Mouse (Mus musculus) granulocyte monocyte progenitor cell, adult 5-6 weeks (primary cell): ENCODE data around the gene Rabggtb. TPM values are rescaled to one million over a fixed set of nuclear protein-coding genes. Genes with fewer than 3 reads are reported as not detected.

ENCODE experiments used
- ATAC-seq: replicated peaks from 2 replicates; pipeline ENCODE4 v1.8.0; 2016; ENCODE audit warnings: mild to moderate bottlenecking, moderate TSS enrichment, inconsistent platforms; ENCODE audit not compliant: poor library complexity, severe bottlenecking
- total RNA-seq, 2 experiments: library from RNA; stranded (forward) in 1 of 2; stranded (reverse) in 1 of 2; fragments of 200-712, 200-1000 nt in 1 of 2; fragments of >200 nt in 1 of 2; fragmentation: Nextera tagmentation in 1 of 2; gene quantifications; 2 replicates each; pipeline ENCODE4 v1.2.3; 2014 to 2017

The Rabggtb gene
- total RNA-seq, 2 experiments from 2014 or later = 97.2 to 118 TPM

DNA sequence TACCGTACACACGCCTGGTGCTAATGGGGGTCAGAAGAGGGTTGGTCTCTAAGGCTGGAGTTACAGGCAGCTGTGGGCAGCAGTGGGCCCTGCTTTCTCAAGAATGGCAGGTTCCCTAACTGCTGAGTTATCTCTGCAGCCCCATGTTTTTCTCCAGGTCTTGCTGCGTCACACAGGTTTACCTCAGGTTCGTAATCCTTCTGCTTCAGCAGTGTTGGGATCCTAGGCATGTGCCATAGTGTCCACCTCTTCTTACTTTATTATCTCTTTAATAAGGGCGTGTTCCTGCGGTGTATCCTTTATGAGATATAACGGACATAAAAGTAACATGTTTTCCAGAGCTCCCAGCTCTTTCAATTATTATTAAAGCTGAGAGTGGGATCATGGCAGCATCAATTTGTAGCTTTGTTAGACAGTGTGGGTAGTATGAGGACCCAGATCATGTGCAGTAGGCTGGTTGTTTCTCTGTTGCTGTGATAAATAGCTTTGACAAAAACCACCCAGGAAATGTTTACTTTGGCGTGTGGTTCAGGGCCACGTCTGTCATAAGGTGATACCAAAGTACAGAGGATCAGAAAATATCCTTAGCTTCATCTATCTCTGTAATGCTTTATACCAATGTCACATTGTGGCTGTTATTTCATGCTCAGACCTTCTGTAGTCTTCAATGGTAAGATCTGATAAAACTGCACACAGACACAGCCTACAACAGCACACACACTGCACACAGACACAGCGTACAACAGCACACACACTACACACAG, 8.5 kb upstream of the Rabggtb start:
- no peak for ATAC-seq

DNA sequence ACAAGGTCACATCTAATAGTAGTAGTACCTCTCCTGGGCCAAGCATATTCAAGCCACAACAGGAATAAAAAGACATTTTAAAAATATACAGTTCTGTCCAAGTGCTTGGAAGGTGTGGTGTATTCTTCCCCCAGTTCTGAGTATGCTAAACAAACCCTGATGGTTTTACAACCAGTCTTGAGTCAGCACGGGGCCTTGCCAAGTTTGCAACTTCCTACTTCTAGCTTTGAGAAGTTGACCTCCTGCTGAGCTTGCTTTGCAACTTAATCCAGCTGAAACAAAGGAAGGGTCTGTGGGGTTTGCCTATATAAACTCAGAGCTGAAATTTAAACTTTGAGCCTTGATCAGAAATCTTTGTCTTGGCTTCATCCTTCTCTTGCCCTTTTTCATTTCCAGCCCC, 4.4 kb upstream of the Rabggtb start:
- no peak for ATAC-seq

DNA sequence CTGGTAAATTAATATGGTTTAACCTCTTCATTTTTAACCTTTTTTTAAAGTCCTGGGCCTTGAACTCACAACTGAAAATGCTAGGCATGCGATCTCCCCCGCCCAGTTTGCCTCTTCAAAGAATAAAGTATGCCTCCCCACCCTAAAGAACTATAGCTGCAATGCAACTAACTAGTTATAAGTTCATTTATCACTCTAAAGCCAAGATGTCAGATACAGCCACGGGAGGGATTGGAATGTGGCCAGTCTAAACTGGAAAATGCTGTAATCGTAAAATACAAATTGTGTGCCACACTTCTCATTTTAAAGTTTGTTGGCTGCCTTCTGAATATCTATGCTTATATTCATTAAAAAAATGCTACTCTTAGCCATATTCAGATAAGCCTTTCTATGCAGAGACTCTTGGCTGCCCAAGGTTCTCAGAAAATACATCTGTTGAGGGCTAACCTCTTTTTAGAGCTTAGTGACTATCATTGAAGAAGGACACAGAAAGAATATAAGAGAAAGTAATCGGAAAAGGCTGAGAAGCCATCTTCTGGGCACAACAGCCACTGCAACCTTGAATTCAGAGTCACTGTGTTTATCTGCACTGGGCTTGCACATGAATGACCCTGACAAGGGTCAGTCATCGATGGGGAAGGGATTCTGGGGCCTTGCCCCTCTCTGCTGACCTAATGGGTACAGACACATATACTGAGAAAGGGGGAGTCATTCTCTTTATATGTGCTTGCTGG, 868 bp upstream of the Rabggtb start:
- no peak for ATAC-seq

DNA sequence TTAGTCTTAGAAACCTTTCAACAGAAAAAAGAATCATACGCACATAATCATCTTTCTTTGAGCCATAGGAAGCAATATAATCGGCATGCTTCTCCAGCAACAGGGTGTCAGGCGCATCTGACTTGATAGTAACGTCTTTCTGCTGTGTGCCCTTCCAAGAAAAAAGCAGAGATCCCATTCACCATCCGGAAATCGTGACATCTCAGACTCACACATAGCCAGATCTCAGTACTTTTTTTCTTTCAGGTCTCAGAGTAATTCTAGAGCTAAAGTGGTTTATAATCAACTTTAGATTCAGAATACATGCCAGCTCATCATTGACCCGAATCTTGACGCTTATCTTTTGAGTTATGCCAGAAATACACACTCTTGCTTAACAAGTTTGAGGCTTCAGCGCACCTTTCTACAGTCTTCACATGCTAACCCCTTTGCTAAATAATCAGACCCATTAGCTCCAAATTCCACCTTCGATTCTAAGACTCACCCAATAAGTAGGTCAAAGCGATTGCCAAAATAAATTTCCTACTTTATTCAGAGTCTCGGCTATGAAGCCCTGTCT, 848 bp downstream of the Rabggtb start:
- no peak for ATAC-seq

DNA sequence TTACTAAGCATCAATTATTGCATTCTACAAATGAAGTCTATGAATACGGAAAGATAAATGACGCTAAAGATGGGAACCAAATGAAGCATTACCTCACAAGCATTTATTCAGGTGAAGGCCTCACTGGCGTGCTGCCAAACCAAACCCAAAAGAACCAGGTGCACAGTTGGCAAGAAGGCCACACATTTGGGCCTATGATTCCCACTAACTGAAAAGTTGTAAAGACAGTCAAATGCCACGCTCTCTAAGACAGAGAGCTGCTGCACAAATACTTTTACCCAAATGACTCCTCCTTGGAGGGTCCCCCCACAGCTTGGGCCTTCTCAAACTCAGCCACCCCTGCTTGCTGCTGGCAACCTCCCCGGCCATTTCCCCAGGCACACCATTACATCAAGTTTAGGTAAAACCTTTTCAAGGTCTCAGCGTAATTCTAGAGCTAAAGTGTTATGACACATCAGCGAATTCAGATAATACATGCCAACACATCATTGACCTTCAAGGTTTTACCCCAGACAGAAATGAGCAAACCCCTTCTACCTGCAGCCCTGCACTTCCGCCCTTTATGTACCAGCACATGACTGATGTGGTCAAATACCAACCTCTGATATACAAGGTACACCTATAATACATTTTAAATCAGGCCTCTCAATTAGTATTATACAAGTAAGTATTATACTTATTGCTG, 1.5 kb downstream of the Rabggtb start:
- no peak for ATAC-seq

DNA sequence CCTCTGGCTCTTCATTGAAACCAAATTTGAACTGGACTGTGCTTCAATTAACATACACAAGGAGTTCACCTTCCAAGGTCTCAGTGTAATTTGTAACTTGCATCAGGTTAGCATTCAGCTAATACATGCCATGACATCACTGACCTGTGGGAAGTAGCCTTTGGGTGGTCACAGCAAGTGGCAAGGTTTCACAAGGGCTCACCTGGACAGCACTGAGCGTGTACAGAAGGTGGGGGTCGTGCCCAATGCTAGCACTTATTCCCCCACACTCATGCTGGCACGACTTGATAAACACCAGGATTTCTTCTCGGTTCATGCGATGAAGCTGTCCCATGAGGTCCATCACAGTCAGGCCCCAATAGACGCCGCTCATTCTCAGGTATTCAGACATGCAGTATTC, 2.3 kb downstream of the Rabggtb start:
- no peak for ATAC-seq

DNA sequence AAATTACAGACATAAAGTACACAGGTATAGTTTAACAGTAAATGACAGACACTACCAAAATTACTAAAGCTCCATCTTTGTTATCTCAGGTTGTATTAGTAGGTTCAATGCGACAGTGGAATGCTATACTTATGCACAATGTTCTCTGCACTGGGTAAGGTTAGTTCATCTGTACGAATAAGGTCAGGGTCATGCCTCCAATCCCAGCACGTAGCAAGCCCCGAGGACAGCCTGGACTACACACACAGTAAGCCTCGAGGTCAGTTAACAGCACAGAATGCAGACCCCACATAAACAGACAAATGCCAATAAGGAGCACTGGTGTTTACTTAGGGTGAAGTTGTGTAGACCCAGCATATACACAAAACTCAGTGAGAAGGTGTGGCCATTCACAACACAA, 3.9 kb downstream of the Rabggtb start:
- ATAC-seq = no peak

DNA sequence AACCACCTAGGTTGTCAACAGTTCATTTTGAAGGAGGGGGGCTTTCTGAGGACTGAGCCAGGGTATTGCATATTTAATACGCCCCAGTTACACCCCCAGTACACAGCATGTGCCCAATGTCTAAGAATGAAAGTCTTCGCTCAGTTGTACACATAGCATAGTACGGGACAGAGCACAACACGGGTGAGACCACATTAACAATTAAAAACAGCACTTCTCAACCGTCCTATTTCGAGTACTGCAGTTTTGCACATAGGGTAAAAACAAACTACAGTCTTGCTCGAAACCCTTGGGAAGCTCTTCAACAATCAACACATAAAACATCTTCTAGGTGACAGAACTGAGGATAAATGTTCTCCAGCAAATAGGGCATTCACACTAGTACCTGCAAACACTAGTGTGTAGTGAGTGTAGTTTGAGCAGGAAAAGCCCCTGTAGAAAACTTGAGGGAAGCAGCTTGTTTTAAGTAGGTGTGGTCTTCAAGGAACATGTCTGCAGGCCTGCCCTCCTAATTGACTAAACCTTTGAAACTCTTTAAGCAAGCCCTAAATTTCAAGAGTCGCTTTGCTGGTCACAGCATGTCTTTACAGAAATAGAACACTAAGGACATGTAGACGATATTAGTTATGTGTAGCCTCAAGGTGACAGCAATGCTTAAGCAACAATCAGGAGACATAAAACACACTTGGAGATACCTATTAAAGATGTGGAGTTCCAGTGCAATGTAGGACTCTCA, 6.5 kb downstream of the Rabggtb start, which contains the start of gene Msh4:
TSS of gene Msh4 (minus strand) at position 3 of the 736 bp plus-strand sequence.
- ATAC-seq = no peak

DNA sequence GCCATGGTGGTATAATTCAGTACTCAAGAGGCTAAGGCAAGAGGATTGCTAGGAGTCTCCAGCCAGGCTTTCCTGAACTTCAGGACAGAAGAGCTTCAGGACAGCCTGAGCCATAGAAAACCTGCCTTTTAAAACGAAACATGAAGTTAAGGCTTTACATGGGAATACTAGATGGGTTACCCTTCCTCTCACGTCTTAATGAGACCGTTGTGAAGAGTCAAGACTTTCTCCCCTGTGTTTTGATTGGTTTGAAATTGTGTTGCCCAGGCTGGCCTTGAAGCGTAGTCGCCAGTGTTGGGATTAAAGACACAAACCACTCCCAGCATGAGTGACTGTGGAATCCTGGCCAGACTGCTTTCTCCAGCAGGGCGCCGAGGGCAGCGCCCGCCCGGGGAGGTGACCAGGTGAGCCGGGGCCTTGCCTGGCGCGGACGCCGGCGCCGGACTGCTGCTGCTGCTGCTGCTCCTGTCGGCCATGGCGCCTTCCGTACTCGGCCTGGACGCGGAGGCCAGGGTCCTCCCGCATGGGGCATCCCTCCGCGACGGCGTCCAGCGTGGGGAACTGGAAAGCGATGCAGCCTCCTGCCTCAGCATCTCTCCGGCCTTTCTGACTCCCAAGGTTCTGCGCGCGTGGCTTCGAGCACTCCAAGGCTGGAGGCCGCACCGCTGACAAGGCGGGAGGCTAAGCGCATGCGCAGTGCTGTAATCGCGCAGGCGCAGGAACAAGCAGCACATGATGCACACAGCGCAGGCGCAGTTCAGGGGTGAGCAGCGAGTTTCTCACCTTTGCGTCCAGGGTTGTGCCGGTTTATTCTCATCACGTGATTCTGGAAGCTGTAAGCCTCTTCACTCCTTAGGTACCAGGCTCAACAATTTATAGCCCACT, 7.3 kb downstream of the Rabggtb start:
- ATAC-seq = no peak

DNA sequence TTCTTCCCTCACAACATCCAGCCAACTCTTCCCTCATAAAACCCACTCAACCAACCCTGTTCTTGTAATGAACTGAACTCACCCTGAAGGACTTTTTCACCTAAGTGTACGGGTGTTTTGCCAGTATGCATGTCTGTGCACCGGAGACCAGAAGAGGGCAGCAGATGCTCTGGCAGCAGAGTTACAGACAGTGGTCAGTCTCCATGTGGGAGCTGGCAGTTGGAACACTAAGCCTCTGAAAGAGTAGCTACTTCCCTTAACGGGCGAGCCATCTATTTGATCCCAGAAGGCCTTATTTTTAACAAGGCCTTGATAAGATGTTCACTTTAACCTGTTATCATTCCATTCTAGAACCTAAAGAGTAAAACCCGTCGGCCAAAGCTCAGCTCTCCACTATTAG, 8.2 kb downstream of the Rabggtb start:
- peak; percentile 91 for ATAC-seq

DNA sequence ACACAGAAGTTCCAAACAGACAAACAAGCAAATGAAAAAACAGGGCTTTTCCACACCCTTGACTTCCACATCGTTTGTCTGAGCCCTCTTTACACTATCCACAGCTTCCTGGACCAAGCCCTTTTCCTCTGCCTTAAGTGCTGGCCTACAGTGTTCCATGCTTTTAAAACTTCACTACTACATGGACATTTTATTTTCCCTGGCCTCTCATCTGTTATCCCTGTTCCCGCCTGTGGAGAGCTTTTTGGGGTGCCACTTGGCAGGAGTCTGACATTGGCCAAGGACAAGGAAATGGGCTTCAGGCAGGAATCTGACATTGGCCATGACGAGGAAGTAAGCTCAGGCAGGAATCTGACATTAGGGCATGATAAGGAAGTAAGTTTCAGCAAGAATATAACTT, 10.2 kb downstream of the Rabggtb start:
- 0 out of 2 replicates have a peak, but pooled peaks have one; percentile 2 for ATAC-seq

DNA sequence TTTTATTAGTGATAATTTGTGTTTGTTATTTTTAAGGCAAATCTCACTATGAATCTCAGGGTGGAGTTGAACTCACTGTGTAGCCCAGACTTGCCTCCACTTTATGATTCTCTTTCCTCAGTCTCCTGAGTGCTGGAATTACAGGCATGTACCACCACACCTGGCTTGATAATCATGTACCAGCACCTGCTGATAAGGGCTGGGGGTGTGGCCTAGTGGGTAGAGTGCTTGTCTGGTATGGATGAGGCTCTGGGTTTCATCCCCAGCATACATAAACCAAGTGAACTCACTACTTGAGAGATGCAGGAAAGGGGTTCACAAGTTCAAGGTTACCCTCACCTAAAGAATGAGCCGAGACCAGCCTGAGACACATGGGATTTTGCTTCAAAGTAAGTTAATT, 10.9 kb downstream of the Rabggtb start:
- no peak for ATAC-seq

DNA sequence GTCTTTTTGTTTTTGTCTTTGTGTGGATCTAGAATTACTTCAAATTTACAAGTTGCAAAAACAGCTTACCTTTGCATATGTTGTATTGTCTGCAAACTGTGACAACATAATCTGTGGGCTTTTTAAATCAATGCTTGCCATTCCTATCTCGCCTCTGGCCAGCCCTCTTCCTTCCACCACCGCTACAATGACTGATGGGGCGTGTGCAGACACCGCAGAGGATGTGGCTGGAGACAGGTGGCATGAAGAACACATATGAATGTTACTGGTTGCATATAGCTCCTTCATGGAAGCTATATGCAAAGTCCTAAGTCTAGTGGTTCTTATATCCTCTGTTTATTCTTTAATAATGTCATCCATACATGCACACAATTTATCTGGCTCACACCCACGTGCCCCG, 15.6 kb downstream of the Rabggtb start:
- ATAC-seq = peak; percentile 52; the same call in 1 of the 2 replicates

DNA sequence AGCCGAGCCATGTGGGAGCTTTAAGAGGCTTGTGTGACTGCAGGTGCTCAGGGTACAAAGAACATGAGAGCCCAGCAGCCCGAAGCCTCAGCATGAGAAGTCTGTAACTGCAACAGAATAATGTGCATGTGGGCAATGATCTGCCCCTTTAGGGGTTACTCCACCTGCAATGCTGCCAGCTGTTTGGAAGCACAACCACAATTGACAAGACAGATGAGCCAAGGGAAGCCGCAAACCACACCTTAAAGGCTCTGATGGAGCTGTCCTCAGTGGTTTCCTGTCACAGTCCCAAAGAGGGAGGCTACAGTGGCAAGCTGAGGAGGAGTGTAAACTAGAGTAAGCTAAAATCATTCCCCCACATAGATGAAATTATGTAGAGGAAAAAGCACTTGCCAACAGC, 17.4 kb downstream of the Rabggtb start:
- ATAC-seq = peak; percentile 96

DNA sequence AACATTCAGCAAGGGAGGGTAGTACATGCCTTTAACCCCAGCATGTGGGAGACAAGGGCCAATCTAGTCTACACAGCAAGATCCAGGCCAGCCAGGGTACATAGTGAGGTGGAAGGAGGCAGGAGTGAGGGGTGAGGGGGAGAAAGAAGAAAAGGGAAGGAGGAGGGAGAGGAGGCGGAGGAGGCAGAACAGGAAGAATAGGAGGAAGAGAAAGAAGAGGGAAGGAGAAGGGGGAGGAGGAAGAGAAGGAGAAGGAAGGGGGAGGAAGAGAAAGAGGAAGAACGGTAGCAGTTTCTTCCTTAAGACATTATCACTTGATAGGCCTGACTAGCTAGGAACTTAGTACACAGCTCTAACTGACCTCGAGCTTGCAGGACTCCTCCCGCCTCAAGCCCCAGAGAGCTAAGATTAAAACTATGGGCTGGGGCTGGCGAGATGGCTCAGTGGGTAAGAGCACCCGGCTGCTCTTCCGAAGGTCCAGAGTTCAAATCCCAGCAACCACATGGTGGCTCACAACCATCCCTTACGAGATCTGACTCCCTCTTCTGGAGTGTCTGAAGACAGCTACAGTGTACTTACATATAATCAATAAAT, 23.5 kb downstream of the Rabggtb start:
- peak; percentile 92 for ATAC-seq

DNA sequence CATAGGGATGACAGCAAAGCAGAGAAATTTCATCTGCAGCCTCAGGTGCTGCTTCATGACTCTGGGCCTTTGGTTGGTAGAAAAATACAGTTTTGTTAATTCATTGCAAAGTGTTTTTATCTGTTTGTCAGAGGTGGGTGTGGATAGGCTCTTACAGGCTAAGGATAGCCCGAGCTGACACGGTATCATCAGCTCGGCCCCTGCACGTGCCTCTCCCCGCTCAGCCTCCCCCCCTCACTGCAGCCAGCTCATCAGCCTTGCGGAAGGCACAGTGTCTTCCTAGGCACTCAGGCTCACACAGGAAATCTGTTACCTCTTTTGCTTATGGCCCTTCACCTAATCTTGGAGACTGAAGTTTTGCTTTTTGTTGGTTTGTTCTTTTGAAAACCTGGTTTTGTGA, 24.7 kb downstream of the Rabggtb start:
- ATAC-seq = no peak

DNA sequence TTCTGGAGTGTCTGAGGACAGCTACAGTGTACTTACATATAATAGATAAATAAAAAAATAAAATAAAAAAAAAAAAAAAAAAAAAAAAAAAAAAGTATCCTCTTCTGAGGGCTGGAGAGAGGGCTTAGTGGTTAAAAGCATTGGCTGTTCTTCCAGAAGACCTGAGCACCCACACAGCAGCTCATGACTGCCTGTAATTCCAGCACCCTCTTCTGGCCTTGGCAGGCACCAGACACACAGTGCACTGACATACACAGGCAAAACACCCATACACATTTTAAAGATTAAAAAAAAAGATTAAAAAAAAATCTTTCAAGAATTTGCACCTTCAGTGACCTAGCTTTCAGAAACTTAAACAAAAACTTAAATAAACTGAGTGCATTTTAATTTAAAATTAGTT, 26.5 kb downstream of the Rabggtb start:
- ATAC-seq = no peak

DNA sequence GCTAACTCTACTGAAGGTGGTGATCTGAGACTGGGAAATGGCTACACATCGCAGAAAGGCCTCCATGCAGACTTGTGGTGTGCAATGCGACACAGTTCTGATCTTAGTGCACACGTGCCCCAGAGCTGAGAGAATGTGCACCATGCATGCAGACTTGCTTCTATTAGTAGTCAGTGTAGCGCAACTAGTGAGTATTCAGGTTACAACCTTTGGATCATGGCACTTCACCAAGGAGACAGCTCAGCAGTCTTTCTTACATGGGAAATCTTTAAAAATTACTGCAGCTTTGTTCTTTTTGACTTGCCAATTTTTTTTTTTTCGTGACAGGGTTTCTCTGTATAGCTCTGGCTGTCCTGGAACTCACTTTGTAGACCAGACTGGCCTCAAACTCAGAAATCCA, 41.4 kb downstream of the Rabggtb start:
- ATAC-seq = no peak
